Mouse (Mus musculus) CH12.LX (cell line): ENCODE results near the gene Dhodh.

ENCODE experiments used
- CTCF ChIP-seq, 2 experiments: IDR thresholded peaks in 1 of 2; conservative IDR thresholded peaks in 1 of 2; 2 replicates each; pipeline ENCODE4 v1.5.1; 2011 to 2012; ENCODE audit warnings: low read depth in 2 of 2, low read length in 2 of 2, improper control_type of control experiment in 1 of 2, inconsistent platforms in 1 of 2, mild to moderate bottlenecking in 1 of 2, moderate library complexity in 1 of 2
- JUND ChIP-seq: conservative IDR thresholded peaks from 2 replicates; pipeline ENCODE4 v1.6.1; 2011; ENCODE audit warnings: low read depth, low read length, improper control_type of control experiment
- RCOR1 ChIP-seq: conservative IDR thresholded peaks from 2 replicates; pipeline ENCODE4 v1.6.1; 2012; ENCODE audit warnings: low read depth, mild to moderate bottlenecking, inconsistent platforms, low read length, improper control_type of control experiment
- TBP ChIP-seq: conservative IDR thresholded peaks from 2 replicates; pipeline ENCODE4 v1.6.1; 2011; ENCODE audit warnings: low read depth, low read length, improper control_type of control experiment

- no peak for TF ChIP-seq CTCF (conservative IDR thresholded peaks at IDR 0.05 in 1 of 2, IDR thresholded peaks at IDR 0.05 in 1 of 2; ENCODE audit: low read depth in 2 of 2, low read length in 2 of 2)
- no peak for TF ChIP-seq TBP
- TF ChIP-seq JUND: no peak
- no peak for TF ChIP-seq RCOR1
These were observed 16.3 kb downstream of the Dhodh start for GRCm38 (mm10) chr8:109592164-109592563.
